Mouse (Mus musculus) ovary, adult 18-20 months (tissue): ENCODE measurements around the gene Stk4.
"Not testable (repeated sequence)": the region's sequence is repeated elsewhere in the genome, so short reads cannot be mapped to it uniquely, and the experiment has no call there.

ENCODE experiments used
- DNase-seq: peaks from one replicate; pipeline ENCODE4 v3.0.0; 2022; ENCODE audit warnings: low spot score, mixed read lengths

Stk4 gene

DNA sequence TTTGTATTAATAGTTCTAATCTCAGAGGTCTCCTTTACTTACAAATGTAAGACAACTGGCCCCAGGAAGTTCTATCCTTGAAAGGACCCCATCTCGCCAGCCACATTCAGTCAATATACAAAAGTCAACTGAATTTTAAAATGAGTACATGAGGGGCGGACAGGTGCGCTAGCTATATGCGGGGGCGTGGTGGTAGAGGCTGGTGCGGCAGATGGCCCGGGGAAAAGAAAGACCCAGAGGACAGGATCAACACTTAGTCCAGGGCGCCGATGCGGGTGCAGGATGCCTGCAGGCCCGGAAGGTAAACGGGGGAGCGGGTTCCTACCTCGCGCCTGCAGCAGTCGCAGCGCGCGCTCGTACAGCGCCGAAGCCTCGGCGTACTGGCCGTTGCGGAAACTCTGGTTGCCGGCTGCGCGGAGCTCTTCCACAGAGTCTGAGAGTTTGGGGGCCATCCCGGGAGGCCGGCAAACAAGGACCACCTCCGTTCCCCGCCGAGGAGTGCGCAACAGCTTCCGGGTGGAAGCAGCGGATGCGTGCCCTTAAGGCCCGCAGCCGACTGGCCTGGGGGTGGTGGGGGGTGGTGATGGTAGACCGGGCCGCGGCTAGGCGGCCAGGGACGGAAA, at the start of gene Stk4:
TSS of gene Stk4 (plus strand) at position 181 of the 623 bp plus-strand sequence.
- no peak for DNase-seq

DNA sequence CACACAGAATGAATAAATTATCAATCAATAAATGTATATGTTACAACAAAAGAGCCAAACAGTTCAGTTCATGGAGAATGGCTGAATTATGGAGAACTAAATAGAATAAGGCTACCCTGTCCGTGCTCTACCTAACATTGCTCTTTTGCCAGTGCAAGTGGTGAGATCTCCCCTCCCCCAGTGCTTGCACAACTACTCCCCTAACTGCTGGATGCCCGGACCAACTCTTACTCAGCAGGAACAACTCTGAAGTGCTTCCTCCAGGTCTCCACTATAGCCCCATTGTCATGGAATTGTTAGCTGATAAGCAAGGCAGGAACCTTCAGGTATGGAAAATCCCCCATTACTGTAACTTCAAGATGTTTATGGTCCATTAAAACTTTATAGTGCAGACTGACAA, 48.0 kb upstream of the Stk4 start:
- DNase-seq, result no peak

DNA sequence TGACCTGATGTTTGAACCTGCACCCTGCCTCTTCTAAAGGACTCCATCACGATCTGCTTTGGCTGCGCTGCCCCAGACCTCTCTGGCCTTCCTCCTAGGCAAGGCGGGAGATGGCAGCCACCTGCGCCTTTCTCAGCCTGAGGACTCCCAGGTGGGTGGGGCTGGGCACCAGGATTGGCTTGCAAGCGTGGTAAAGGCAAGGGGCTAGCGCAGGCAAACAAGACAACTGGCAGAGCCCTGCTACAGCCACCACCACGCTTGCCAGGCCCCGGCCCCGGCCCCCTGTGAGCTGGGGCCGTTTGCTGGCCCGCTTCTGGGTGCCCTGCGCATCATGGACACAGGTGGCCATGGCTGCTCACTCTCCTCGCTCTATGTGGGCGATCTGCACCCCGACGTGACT, 45.0 kb upstream of the Stk4 start, which contains the start of gene Pabpc1l:
TSS of gene Pabpc1l (plus strand) at position 301 of the 400 bp plus-strand sequence.
- DNase-seq, result no peak

DNA sequence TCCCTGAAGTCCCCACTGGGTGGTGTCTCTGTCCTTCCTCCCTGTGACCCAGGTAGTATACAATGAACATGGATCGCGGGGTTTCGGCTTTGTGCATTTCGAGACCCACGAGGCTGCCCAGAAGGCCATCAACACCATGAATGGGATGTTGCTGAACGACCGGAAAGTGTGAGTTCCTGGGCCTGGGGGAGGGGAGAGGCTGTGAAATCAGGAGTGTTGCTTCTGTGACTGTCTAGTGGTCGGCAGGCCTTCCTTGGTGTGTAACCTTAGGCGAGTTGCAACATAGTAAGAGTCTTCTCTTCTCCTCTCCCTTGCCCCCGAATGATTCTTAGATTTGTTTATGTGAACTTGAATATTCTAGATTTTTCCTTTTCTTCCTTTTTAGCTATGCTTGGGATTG, 39.0 kb upstream of the Stk4 start:
- DNase-seq, result no peak

DNA sequence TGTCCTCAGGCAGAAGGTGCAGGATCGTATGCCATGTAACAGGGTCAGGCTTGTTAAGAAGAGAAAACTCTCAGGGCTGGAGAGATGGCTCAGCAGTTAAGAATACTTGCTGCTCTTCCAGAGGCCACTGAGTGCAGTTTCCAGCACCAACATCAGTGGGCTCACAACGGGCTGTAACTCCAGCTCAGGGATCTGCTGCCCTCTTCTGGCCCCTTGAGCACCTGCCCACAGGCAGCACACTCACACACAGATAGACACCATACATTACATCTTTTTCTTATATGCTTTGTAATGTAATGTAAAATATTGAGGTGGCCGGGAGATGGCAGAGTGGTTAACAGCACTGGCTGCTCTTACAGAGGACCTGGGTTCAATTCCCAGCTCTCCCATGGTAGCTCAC, 37.1 kb upstream of the Stk4 start:
- DNase-seq, result no peak

DNA sequence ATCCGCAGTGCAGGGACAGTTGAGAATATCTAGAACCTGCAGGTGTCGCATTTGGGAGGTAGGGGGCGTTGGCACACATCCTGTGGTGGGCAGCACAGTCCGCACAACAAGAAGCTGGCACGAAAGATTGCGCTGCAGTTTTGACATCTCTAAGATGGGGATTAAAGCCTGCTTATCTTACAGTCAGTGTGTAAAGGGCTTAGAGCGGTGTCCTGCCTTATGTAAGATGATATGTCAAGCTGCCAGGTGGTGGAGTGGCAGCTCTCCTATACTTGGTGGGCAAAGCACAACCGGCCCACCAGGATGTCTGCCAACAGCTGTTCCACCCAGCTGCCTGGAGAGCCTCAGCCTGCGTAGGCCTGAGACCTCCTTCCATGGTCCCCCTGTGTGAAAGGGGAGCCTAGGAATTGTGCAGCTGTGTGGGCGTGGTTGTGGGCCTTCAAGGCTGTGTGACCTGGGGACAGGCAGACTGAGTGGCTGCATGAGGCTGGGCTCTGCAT, 33.6 kb upstream of the Stk4 start:
- DNase-seq, result no peak

DNA sequence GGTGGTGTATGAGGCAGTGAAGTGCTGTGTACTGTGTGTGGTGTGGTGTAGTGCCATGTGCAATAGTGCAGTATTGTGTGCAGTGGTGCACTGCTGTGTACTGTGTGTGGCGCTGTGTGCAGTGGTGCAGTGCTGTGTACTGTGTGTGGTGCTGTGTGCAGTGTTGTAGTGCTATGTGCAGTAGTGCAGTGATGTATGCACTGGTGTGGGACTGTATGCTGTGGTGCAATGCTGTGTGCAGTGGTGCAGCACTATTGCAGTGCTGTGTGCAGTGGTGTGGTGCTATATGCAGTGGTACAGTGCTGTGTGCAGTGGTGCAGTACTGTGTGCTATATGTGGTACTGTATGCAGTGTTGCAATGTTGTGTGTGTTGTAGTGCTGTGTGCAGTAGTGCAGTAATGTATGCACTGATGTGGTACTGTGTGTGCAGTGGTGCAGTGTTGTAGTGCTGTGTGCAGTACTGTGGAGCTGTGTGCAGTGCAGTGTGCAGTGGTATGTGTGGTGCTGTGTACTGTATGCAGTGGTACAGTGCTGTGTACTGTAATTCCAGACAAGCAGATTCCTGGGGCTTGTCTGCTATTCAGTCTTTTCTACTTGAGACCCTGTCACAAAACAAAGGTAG, 31.6 kb upstream of the Stk4 start:
- DNase-seq, result no peak

DNA sequence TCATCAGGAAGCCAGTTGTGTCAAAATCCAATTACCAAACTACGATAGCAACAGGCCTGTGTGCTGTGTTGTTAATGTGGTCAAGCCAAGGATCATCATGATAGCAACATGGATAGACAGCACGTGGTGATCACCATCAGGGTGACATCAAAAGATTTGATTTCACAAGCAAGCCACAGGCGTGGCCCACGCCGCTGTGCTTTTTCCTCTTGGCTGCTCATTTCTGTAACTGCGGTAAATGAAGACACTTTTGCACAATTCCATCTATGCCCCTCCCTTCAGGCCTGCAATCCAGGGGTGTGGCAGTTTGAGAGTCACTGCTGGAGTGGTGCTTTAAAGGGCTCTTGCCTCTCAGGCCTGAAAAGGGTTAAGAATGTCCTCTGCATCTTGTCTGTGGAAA, 29.2 kb upstream of the Stk4 start:
- DNase-seq, result no peak

DNA sequence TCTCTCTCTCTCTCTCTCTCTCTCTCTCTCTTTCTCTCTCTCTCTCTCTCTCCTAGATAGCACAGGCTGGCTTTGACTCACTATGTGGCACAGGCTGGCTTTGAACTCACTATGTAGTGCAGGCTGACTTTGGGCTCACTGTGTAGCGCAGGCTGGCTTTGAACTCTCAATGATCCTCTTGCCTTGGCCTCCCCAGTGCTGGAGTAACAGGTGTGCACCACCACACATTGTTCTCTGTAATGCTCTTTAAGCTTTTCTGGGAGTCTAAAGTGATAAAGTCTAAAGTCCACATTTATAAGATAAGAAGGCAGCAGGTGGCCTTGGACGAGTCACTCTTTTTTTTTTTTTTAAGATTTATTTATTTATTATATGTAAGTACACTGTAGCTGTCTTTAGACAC, 28.6 kb upstream of the Stk4 start:
- DNase-seq, result no peak

DNA sequence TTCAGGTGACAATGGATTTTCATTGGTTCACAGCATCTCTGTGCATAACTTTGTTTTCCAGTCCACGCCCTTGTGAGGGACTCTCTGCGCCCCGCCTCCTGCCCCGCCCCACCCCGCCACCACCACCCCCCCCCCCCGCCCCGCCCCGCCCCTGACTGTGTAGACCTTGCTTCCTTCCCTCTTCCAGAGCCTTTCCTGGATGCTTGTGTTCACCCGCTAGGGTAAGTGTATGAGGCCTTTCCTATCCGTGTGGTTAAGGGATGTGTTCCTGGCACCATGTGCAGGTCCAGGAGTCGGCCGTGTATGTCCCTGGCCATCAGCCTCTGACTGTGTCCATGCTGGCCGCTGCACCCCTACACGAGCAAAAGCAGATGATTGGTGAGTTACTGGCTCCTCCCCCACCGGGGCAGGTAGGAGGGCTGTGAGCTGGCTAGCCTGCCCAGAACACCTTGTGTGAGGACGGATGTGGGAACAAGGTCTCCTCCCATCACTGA, 22.9 kb upstream of the Stk4 start:
- no peak for DNase-seq

DNA sequence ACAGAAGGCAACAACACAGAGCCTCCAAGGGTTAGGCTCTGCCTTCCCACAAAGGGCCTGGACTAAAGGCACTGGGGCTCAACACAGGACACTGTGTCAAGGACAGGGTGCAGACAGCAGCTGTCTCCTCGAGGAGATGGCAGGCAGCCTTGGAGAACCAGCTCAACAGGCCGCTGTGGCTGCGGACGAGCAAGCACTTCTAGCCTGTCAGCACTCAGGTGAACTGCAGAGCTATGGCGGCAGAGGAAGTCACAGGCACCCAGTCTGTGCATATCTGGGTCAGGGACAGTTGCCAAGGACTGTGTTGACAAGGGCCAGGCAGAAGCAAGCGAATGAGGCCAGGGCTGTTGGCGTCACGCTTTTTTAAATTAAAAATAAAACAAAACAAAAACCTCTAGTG, 16.4 kb upstream of the Stk4 start:
- peak; percentile 32 for DNase-seq

DNA sequence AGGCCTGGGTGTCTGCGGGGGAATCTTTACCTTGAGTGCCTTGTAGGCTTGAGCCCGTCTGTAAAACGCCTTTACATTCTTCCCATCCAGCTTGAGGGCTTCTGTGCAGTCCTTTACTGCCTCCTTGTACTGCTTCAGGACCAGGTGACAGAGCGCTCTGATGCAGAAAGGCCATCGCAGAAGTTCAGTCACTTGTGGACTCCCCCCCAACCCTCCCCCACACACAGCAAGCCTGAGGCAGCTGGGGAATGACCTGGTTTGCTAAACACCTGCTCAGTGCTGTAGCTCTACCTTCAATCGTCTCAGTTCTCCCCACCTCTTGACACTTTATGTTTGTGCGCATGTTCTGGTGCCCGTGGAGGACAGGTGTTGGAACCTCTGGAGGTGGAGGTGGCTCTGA, 15.5 kb upstream of the Stk4 start:
- DNase-seq, result no peak

DNA sequence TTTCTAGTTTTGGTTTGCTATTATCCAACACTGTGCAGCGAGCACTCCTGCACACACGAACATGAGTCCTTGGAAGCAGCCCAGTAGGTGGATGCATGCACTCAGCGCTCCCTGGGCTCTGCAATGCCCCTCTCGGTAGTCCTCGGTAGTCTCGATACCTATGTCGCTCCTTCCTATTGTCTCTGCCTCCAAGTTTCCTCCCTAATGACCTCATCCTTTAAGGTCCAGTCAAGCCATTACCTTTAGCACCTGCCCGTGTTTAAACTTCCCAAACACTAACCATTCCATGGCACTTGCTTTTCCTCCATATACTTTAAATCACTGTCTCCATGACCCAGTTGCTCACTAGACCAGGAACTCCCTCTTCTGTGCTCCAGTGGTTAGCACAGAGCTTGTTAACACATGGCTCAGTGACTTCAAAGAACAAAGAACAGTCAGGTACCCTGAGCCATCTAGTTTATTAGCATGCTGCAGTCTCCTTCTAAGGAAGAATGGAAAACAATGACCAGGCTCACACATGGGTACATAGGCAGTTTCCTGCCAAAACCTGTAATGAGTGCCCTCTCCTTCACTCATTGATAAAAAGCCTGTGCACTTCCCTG, 10.4 kb upstream of the Stk4 start:
- no peak for DNase-seq

DNA sequence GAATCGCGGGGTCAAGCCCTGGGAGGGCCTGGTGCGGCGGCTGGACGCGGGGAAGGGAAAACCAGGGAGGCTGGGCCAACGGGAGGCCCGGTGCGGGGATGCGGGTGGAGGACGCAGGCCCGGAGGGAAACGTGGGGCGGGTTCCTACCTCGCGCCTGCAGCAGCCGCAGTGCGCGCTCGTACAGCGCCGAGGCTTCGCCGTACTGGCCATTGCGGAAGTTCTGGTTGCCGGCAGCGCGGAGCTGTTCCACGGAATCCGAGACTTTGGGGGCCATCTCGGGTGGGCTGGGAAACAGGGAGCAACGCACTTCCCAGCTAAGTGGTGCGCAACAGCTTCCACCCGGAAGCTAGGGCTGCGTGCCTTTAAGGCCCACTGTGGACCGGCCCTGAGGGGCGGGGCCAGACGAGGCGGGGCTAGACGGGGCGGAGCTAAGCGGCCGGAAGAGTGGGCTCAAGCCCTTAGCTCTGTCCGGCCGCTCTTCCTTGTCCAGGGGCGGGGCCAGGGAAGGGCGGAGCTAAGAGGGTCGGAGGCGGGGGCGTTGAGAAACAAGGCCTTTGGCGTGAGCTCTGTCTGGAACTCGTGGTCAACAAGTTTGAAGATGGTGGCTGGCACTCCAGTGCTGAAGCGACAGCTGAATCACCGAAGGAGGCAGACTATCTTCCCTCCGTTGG, 779 bp downstream of the Stk4 start, which contains the start of gene Tomm34:
TSS of gene Tomm34 (minus strand) at position 405 of the 672 bp plus-strand sequence.
- DNase-seq, result peak; percentile 93

DNA sequence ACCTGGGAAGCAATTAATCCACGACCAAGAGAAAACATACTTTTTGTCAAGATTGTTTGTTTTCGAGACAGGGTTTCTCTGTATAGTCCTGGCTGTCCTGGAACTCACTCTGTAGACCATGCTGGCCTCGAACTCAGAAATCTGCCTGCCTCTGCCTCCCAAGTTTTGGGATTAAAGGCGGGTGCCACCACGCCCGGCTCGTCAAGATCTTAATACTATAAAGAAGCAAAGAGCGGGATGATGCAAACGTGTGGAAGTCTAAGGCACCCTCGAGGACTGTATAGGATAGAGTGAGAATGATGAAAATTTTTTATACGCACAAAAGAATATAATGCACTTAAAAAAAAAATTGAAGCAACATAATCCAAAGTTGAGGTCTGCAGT, 1.3 kb downstream of the Stk4 start:
- DNase-seq, result not testable (repeated sequence)

DNA sequence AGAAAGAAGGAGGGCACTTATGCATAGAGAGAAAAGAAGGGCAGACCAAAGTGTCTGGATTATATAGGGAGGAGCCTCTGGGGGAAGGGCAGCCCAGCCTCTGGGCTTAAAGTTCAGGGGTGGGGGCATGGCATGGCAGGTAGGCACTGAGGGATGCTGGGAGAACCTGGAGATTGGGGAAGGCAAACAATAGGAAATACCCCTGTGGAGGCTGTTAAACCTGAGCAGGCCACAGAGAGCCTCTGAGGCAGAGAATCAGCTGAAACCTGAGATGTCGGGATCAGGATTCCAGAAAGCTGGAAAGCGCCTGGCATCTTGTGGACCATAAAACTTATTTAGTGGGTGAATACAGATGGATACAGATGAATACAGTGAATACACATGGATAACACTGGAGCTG, 2.0 kb downstream of the Stk4 start:
- no peak for DNase-seq

DNA sequence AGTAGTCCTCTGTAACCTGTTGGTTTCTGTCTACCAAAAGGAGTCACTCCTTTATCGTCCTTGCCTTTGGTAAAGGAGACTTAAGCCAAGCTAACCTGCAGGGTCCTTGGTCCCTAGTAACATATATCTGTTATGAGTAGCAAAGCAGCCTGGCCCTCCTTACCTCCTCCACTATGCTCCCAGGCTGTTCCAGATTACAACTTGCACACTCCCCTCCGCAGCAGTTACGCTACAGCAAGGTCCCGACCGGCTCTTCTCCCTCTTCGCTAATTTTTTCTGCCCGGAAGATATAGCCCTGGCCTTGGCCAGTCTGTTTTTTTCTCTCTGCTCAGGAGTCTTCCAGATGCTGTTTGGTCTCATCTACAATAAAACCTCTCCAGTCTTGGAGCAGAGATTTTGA, 3.0 kb downstream of the Stk4 start:
- no peak for DNase-seq

DNA sequence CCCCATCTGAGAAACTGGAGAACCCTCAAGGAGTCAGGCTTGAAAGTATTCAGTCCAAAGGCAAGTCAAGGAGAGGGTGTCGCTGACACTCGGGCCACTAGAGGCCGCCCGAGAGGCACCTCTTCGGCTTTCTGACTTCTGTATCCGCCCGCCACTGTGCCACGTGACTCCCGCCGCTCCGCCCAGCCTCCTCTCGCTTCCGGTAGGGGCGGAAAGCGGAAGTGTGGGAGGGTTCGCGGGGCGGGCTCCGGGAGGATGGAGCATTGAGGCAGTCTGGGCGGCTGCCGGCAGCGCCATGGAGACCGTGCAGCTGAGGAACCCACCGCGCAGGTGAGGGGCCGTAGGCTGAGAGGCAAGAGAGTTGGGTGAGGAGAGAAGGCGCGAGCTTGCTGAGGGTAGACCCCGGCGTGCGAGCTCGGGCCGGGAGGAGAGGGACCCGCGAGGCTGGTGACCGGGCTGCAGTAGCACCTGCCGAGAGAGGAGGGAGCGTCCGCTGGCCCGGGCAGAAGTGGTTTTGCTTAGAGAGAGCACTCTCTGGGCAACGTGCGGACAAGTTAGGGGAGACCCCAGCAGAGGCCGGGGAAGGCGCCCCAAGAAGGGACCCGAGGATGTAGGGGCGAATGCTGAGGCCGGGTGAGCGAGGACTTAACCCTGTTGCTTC, 3.9 kb downstream of the Stk4 start:
- DNase-seq, result peak; percentile 94

DNA sequence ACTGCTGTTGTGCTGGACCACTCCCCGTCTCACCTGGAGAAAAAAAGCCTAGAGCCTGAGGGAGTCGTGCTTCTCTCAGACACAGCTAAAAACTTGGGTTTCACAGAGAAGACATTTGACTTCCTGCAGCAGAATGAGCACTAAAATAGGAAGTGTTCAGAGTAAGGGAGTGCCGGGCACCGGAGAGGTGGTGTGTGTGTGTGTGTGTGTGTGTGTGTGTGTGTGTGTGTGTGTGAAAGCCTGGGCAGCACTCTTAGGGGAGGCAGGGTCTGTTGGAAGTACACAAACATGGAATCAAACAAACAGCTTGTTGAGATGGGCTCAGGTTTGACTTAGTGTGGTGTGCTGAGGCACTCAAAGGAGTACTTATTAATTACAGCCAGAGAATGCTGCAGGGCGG, 5.0 kb downstream of the Stk4 start:
- no peak for DNase-seq

DNA sequence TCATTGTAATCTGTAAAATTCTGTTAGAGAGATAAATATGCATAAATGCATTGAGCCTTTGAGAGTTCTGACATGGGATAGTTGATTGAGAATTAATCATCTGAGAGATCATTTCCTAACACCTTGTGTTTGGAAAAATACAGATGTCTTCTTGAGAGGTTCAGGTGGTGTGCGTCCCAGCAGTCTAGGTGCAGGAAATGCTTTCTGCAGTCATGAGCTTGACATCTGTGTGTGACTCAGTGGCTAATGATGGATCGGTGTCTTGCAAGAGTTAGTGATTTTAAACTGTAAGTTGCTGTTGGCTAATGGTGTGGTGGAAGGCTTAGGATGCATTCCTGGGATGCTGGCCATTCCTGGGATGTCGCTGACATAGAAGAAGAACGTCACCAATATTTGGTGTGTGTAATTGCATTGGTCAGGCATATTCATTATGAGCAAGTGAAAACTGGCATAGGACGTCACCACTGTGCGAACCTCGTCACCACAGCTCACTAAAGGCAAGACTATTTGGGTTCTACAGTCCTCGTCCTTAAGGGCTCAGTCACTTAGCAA, 6.8 kb downstream of the Stk4 start:
- no peak for DNase-seq

DNA sequence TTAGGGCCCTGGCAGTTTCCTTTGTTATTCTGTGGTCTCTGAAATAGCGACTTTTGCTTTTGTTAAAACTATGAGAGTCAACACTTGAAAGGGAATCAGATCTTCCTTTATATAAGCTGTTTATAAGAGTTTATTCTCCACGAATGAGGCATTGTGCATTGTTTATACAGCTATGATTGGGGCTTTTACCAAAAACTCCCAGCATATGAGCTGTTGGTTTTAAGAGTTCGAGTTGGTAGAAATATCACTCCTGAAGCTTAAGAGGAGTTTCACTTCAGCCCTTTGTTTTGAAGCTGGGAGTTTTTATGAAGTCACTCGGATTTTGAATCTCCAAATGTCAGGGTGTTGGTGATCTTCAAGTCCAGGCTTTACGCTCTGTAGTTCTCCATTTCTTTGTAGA, 7.8 kb downstream of the Stk4 start:
- no peak for DNase-seq

DNA sequence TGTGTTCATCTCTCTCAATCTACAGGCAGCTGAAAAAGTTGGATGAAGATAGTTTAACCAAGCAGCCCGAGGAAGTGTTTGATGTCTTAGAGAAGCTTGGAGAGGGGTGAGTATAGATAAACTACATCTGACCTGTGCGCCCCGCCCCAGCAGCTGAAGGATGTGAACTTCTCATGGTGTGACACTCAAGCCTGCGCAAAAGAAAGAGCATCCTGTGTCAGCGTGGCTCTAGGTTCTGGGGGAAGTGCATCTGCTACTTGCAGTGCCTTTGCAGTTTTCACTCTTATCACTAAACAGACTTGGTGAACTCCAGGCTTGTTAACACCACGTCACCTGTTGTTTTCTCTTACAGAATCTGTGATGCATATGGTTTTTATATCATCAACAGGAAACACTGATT, 9.4 kb downstream of the Stk4 start:
- no peak for DNase-seq
